8 mouse cellular contexts compared by ENCODE assay signal in the genomic region with DNA sequence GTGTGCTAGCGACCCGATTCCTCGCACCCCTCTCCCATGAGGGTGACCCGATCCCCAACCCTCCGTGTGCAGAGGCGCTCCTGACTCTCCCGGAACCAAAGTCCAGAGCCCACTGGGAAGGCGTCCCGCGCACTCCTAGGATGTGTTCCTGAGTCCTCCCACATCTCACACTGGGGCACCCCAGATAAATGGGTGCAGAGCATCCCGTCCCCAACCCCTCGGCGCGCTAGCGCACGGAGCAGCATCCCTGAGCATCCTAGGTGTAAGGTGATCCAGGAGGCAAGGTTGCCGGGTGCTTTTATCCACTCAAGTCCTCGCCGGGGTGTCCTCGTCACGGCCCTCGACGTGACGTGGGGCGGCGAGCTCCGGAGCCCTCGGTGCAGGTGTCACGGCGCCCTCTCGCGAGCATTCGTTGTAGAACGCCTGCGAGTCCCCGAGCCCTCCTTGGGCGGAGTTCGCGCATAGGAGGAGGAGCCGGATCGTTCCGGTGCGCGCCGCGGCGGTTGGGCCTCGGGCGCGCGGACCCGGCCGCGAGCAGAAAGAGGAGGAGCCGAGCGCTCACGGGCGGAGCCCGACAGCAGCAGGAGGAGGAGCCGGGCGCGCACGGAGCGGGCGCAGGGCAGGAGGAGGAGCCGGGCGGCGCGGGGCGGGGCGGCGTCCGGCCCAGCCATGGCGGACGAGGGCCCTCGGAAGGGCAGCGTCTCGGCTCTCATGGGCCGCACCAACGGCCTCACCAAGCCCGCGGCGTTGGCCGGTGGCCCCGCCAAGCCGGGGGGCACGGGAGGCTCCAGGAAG. TPM values are rescaled to one million over a fixed set of nuclear protein-coding genes. Genes with fewer than 3 reads are reported as not detected.
DNase-seq lines count a peak whose midpoint lies in the region; ATAC-seq lines count a peak whose summit lies in the region.

A gene (minus strand): TSS at position 373 of the 795 bp plus-strand sequence.
A gene (plus strand): TSS at position 535 of the 795 bp plus-strand sequence.

- peak within 1 kb of the TSS; percentile 93 for H3K9ac ChIP-seq in hindbrain, embryonic 12.5 days

- peak; percentile 95 for ATAC-seq in hindbrain, embryonic 12.5 days (ENCODE audit: low FRiP score)

- under 1% methylated on average over 71 of the region's 87 CpGs for WGBS in hindbrain, embryonic 12.5 days

- no peaks in the 10 kb centered on the region for H3K9me3 ChIP-seq in hindbrain, embryonic 12.5 days (replicated peaks)

- peak; percentile 99 for DNase-seq in Muller cell, postnatal 12 days (ENCODE audit: inconsistent ontology term)
- peak; percentile 97 for DNase-seq in cerebellum, adult 9-11 months
- DNase-seq in frontal cortex, postnatal 10 days (ENCODE audit: low spot score in 2 of 2) = peak; percentile 93 to 97
- DNase-seq in layer of hippocampus, postnatal 14 days (ENCODE audit: low spot score in 2 of 2) = peak; percentile 95 to 97
- peak; percentile 98 for DNase-seq in lung, postnatal 14 days
- peak; percentile 94 for DNase-seq in retina, adult 2 months (ENCODE audit: low read depth, low spot score)
- peak; percentile 97 to 98 for DNase-seq in thymus, postnatal 36 days

- H3K4me3 ChIP-seq in hindbrain, embryonic 12.5 days = peak within 1 kb of the TSS; percentile 94

- peak within 1 kb of the TSS; percentile 99 for H3K4me2 ChIP-seq in hindbrain, embryonic 12.5 days (replicated peaks)

- 0 out of 2 replicates have a peak, but pooled peaks cover 5% of the 10 kb centered on the region for H3K36me3 ChIP-seq in hindbrain, embryonic 12.5 days

- no peaks in the 10 kb centered on the region for H3K27me3 ChIP-seq in hindbrain, embryonic 12.5 days

- peaks cover 27% of the 10 kb centered on the region for H3K4me1 ChIP-seq in hindbrain, embryonic 12.5 days

- peak within 1 kb of the TSS; percentile 90 for H3K27ac ChIP-seq in hindbrain, embryonic 12.5 days

RNA-seq across cellular contexts. Expression of the first gene that starts in this region (rescaled TPM):
- 51.3 and 59.3 TPM in 2 replicates for polyA plus RNA-seq in hindbrain, embryonic 12.5 days (2016; fragmentation: Nextera tagmentation; extraction: Ambion mirVana)
- total RNA-seq in layer of hippocampus, postnatal 14 days (2021) = 10 to 100 TPM; 25.2 TPM

RNA-seq across cellular contexts. Expression of the second gene that starts in this region (rescaled TPM):
- polyA plus RNA-seq in hindbrain, embryonic 12.5 days (2016; fragmentation: Nextera tagmentation; extraction: Ambion mirVana) = 92.1 and 95.5 TPM in 2 replicates
- total RNA-seq in layer of hippocampus, postnatal 14 days (2021) = 10 to 100 TPM; 58.6 to 59.7 TPM

Comparison
In these comparisons a context has a peak if more than half of its experiments do, and no peak if none do; other contexts are left out.
1. Peak in every context shown above with its lines: DNase-seq, ATAC-seq, H3K4me3 ChIP-seq and H3K27ac ChIP-seq.